Mouse (Mus musculus) heart, embryonic 16.5 days (tissue): Measurements from ENCODE around the gene Azgp1. TPM values are rescaled to one million over a fixed set of nuclear protein-coding genes. Genes with fewer than 3 reads are reported as not detected.

Experiments used
- ATAC-seq: fragments of 200-750 bp; cut with Nextera tagmentation; replicated peaks from 2 replicates; pipeline ENCODE4 v1.8.0; 2017; ENCODE audit warnings: moderate number of reproducible peaks; ENCODE audit not compliant: insufficient read depth, low FRiP score; ENCODE audit errors: extremely low read depth
- H3K27ac ChIP-seq: fragments of 300-500 bp; sonication (generic); 2 replicates; pipeline ENCODE4 v1.5.1; 2014; ENCODE audit warnings: mild to moderate bottlenecking, low read length, control low read depth, moderate library complexity
- H3K27me3 ChIP-seq: fragments of 300-500 bp; sonication (generic); 2 replicates; pipeline ENCODE4 v1.6.1; 2014; ENCODE audit warnings: low read length, mixed read lengths; ENCODE audit not compliant: control insufficient read depth, insufficient read depth
- H3K36me3 ChIP-seq: fragments of 300-500 bp; sonication (generic); 2 replicates; pipeline ENCODE4 v1.6.1; 2014; ENCODE audit not compliant: control insufficient read depth, insufficient read depth
- H3K4me1 ChIP-seq: fragments of 300-500 bp; sonication (generic); 2 replicates; pipeline ENCODE4 v1.6.1; 2014; ENCODE audit warnings: low read length, mixed read lengths; ENCODE audit not compliant: control insufficient read depth, insufficient read depth
- H3K4me2 ChIP-seq: fragments of 300-500 bp; sonication (generic); 2 replicates; pipeline ENCODE4 v1.6.1; 2014; ENCODE audit warnings: low read depth, mild to moderate bottlenecking, control low read depth, low read length
- H3K4me3 ChIP-seq: fragments of 300-500 bp; sonication (generic); 2 replicates; pipeline ENCODE4 v1.5.1; 2014; ENCODE audit warnings: mild to moderate bottlenecking, control low read depth, low read length
- H3K9ac ChIP-seq: fragments of 300-500 bp; sonication (generic); 2 replicates; pipeline ENCODE4 v1.6.1; 2014; ENCODE audit warnings: low read length, control low read depth
- H3K9me3 ChIP-seq: fragments of 300-500 bp; sonication (generic); replicated peaks from 2 replicates; pipeline ENCODE4 v1.6.1; 2016; ENCODE audit warnings: low read length; ENCODE audit not compliant: control insufficient read depth
- WGBS: fragments of 180-500 bp; shearing (Covaris S2); extraction: QIAGEN DNeasy Blood & Tissue Kit; methylation state at CpG from one replicate; pipeline ENCODE4 v1.1.7; 2014; 5-methylcytosine and 5-hydroxymethylcytosine counted together
- polyA plus RNA-seq: library from polyadenylated mRNA; unstranded; fragments of >200 nt; fragmentation: Nextera tagmentation; extraction: Ambion mirVana; gene quantifications from 2 replicates; pipeline ENCODE4 v1.2.1, GENCODE M21; 2015

Gene Azgp1
- polyA plus RNA-seq, 1 experiment from 2014 or later = not detected

GRCm38 (mm10) chr5:137966492-137966891 lies 14.8 kb upstream of the Azgp1 start:
- Histone ChIP-seq H3K36me3 (no peaks in the 10 kb centered on the region), H3K9ac (no peak overlapping the region), H3K27me3 (no peaks in the 10 kb centered on the region), H3K27ac (no peak overlapping the region), H3K4me1 (no peaks in the 10 kb centered on the region), H3K4me3 (no peak overlapping the region), H3K9me3 (no peaks in the 10 kb centered on the region), H3K4me2 (no peak overlapping the region)
- ATAC-seq = no peak

GRCm38 (mm10) chr5:137973161-137973560 lies 8.2 kb upstream of the Azgp1 start:
- 61% methylated on average over 2 of the region's 2 CpGs for WGBS
- H3K27ac ChIP-seq = no peak overlapping the region
- H3K27me3 ChIP-seq = no peaks in the 10 kb centered on the region
- no peak overlapping the region for H3K4me3 ChIP-seq
- no peak overlapping the region for H3K4me2 ChIP-seq
- H3K36me3 ChIP-seq = no peaks in the 10 kb centered on the region
- no peak for ATAC-seq
- no peaks in the 10 kb centered on the region for H3K9me3 ChIP-seq
- H3K4me1 ChIP-seq = no peaks in the 10 kb centered on the region
- no peak overlapping the region for H3K9ac ChIP-seq

GRCm38 (mm10) chr5:137973738-137974137 lies 7.6 kb upstream of the Azgp1 start:
- H3K4me2 ChIP-seq = no peak overlapping the region
- no peak overlapping the region for H3K27ac ChIP-seq
- H3K9ac ChIP-seq = no peak overlapping the region
- no peaks in the 10 kb centered on the region for H3K36me3 ChIP-seq
- no peaks in the 10 kb centered on the region for H3K9me3 ChIP-seq
- H3K4me3 ChIP-seq = no peak overlapping the region
- no peaks in the 10 kb centered on the region for H3K4me1 ChIP-seq
- WGBS = 44% methylated on average over 3 of the region's 3 CpGs
- H3K27me3 ChIP-seq = no peaks in the 10 kb centered on the region
- ATAC-seq = no peak

GRCm38 (mm10) chr5:137974724-137975123 lies 6.6 kb upstream of the Azgp1 start:
- Histone ChIP-seq H3K36me3 (no peaks in the 10 kb centered on the region), H3K4me1 (no peaks in the 10 kb centered on the region), H3K9me3 (no peaks in the 10 kb centered on the region), H3K4me2 (no peak overlapping the region), H3K27ac (no peak overlapping the region), H3K4me3 (no peak overlapping the region), H3K9ac (no peak overlapping the region), H3K27me3 (no peaks in the 10 kb centered on the region)
- WGBS = 48% methylated on average over 3 of the region's 3 CpGs
- no peak for ATAC-seq

- H3K36me3 ChIP-seq = no peaks in the 10 kb centered on the region
- no peak overlapping the region for H3K4me2 ChIP-seq
- no peak for ATAC-seq
- H3K27ac ChIP-seq = no peak overlapping the region
- H3K4me3 ChIP-seq = no peak overlapping the region
- 47% methylated on average over 1 of the region's 1 CpGs for WGBS
- no peak overlapping the region for H3K9ac ChIP-seq
- no peaks in the 10 kb centered on the region for H3K9me3 ChIP-seq
- no peaks in the 10 kb centered on the region for H3K27me3 ChIP-seq
- H3K4me1 ChIP-seq = no peaks in the 10 kb centered on the region
These were observed 5.9 kb upstream of the Azgp1 start for GRCm38 (mm10) chr5:137975434-137975833.

GRCm38 (mm10) chr5:137977291-137977690 lies 4.0 kb upstream of the Azgp1 start:
- Histone ChIP-seq H3K36me3 (no peaks in the 10 kb centered on the region), H3K9me3 (no peaks in the 10 kb centered on the region), H3K4me1 (no peaks in the 10 kb centered on the region), H3K4me3 (no peak overlapping the region), H3K9ac (no peak overlapping the region), H3K4me2 (no peak overlapping the region), H3K27me3 (no peaks in the 10 kb centered on the region), H3K27ac (no peak overlapping the region)
- 35% methylated on average over 1 of the region's 1 CpGs for WGBS
- ATAC-seq = no peak

GRCm38 (mm10) chr5:137979081-137979480 lies 2.2 kb upstream of the Azgp1 start:
- Histone ChIP-seq H3K9ac (no peak overlapping the region), H3K4me1 (no peaks in the 10 kb centered on the region), H3K27me3 (no peaks in the 10 kb centered on the region), H3K36me3 (no peaks in the 10 kb centered on the region), H3K27ac (no peak overlapping the region), H3K4me2 (no peak overlapping the region), H3K9me3 (no peaks in the 10 kb centered on the region), H3K4me3 (no peak overlapping the region)
- ATAC-seq = no peak
- whole genome bisulfite sequencing = 66% methylated on average over 2 of the region's 2 CpGs

- H3K4me2 ChIP-seq = no peak overlapping the region
- ATAC-seq = no peak
- H3K27ac ChIP-seq = no peak overlapping the region
- H3K9me3 ChIP-seq = no peaks in the 10 kb centered on the region
- H3K4me3 ChIP-seq = no peak overlapping the region
- WGBS = 73% methylated on average over 1 of the region's 1 CpGs
- no peak overlapping the region for H3K9ac ChIP-seq
- H3K4me1 ChIP-seq = no peaks in the 10 kb centered on the region
- H3K27me3 ChIP-seq = no peaks in the 10 kb centered on the region
- no peaks in the 10 kb centered on the region for H3K36me3 ChIP-seq
These were observed 5.0 kb downstream of the Azgp1 start for GRCm38 (mm10) chr5:137986351-137986750.

- Histone ChIP-seq H3K9me3 (0 out of 2 replicates have a peak, but pooled peaks cover 2% of the 10 kb centered on the region), H3K27me3 (no peaks in the 10 kb centered on the region), H3K27ac (no peak overlapping the region), H3K4me1 (no peaks in the 10 kb centered on the region), H3K9ac (no peak overlapping the region), H3K4me3 (no peak overlapping the region), H3K36me3 (no peaks in the 10 kb centered on the region), H3K4me2 (no peak overlapping the region)
- ATAC-seq = no peak
- 85% methylated on average over 5 of the region's 5 CpGs for WGBS
These were observed 28.1 kb downstream of the Azgp1 start for GRCm38 (mm10) chr5:138009437-138009836.

GRCm38 (mm10) chr5:138012382-138012781 lies 31.1 kb downstream of the Azgp1 start:
- WGBS = 75% methylated on average over 5 of the region's 5 CpGs
- H3K27me3 ChIP-seq = no peaks in the 10 kb centered on the region
- H3K4me3 ChIP-seq = no peak overlapping the region
- H3K9me3 ChIP-seq = 0 out of 2 replicates have a peak, but pooled peaks cover 2% of the 10 kb centered on the region
- no peak for ATAC-seq
- no peak overlapping the region for H3K27ac ChIP-seq
- no peaks in the 10 kb centered on the region for H3K36me3 ChIP-seq
- no peak overlapping the region for H3K4me2 ChIP-seq
- H3K9ac ChIP-seq = no peak overlapping the region
- no peaks in the 10 kb centered on the region for H3K4me1 ChIP-seq
